Mouse (Mus musculus) G1E (cell line): Measurements from ENCODE around the gene Wfdc3. TPM values are rescaled to one million over a fixed set of nuclear protein-coding genes. Genes with fewer than 3 reads are reported as not detected.
A peak's percentile ranks its signal among the peaks of the same experiment; 100 is the strongest.
"Not testable (repeated sequence)": the region's sequence is repeated elsewhere in the genome, so short reads cannot be mapped to it uniquely, and the experiment has no call there.

Experiments used
- ATAC-seq: 2 replicates; pipeline ENCODE4 v1.8.0; 2016; ENCODE audit warnings: mild to moderate bottlenecking; ENCODE audit not compliant: insufficient number of reproducible peaks, poor library complexity, low FRiP score, severe bottlenecking; ENCODE audit errors: extremely low read depth
- DNase-seq: peaks from one replicate; pipeline ENCODE4 v3.0.0; 2012; ENCODE audit warnings: low spot score
- H3K27me3 ChIP-seq: 2 replicates; pipeline ENCODE4 v1.6.1; 2012; ENCODE audit warnings: mild to moderate bottlenecking, low read length, inconsistent platforms; ENCODE audit not compliant: insufficient read depth
- H3K36me3 ChIP-seq: replicated peaks from 2 replicates; pipeline ENCODE3; 2012; ENCODE audit warnings: mild to moderate bottlenecking, inconsistent platforms
- H3K4me1 ChIP-seq: 2 replicates; pipeline ENCODE4 v1.6.1; 2012; ENCODE audit warnings: low read depth, low read length, inconsistent platforms, mixed read lengths; ENCODE audit not compliant: insufficient read depth
- H3K4me3 ChIP-seq: 2 replicates; pipeline ENCODE4 v1.5.1; 2012; ENCODE audit warnings: low read depth, mild to moderate bottlenecking, inconsistent platforms, low read length, moderate library complexity, mixed read lengths
- H3K9me3 ChIP-seq: replicated peaks from 2 replicates; pipeline ENCODE4 v1.6.1; 2012; ENCODE audit warnings: inconsistent platforms
- CTCF ChIP-seq: IDR thresholded peaks from 2 replicates; pipeline ENCODE4 v1.5.1; 2012; ENCODE audit warnings: low read depth, low read length, inconsistent platforms, mixed read lengths
- GATA1 ChIP-seq: IDR thresholded peaks from 2 replicates; pipeline ENCODE4 v1.6.1; 2012; ENCODE audit warnings: borderline replicate concordance, low read length, inconsistent platforms, mixed read lengths
- GATA2 ChIP-seq: IDR thresholded peaks from 2 replicates; pipeline ENCODE4 v1.6.1; 2012; ENCODE audit warnings: low read depth, low read length, inconsistent platforms, borderline replicate concordance
- POLR2AphosphoS5 ChIP-seq: IDR thresholded peaks from 2 replicates; pipeline ENCODE4 v1.6.1; 2012; ENCODE audit warnings: low read depth, low read length, inconsistent platforms; ENCODE audit not compliant: insufficient replicate concordance
- TAL1 ChIP-seq: conservative IDR thresholded peaks from 2 replicates; pipeline ENCODE4 v1.6.1; 2012; ENCODE audit warnings: low read depth, low read length, inconsistent platforms, mixed read lengths
- polyA plus RNA-seq: library from polyadenylated mRNA; stranded (reverse); fragments of >175 nt; gene quantifications from 2 replicates; pipeline ENCODE4 v1.2.3, GENCODE M21; 2012
- total RNA-seq, 2 experiments: library from RNA; stranded (forward) in 1 of 2; stranded (reverse) in 1 of 2; fragments of 200-1000 nt in 1 of 2; fragments of >200 nt in 1 of 2; fragmentation: Nextera tagmentation in 1 of 2; gene quantifications; 2 replicates each; pipeline ENCODE4 v1.2.3; 2014 to 2017

Gene Wfdc3
- total and polyA plus RNA-seq, 3 experiments, result 0.03 to 2.0 (median 0.98) TPM

DNA sequence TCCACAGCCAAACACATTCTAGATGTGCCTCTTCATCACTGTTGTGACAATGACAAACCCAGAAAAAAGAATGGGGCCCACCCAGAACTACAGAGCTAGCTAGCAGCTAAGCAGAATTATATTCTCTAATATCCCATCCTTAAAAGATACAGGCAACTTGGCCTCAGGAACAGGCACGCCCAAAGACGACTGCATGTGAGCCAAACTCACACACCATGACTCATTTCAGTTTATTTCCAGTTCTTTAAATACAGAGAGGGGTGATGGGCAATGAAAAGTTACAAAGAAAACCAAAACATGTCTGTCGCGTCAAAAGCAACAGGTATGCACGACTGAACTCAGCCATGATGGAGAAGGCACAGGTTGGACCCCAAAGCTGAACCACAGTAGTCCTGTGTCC, 10.3 kb downstream of the Wfdc3 start:
- H3K36me3 ChIP-seq, result no peaks in the 10 kb centered on the region
- H3K27me3 ChIP-seq, result peaks cover 21% of the 10 kb centered on the region
- TF ChIP-seq POLR2AphosphoS5 (no peak), CTCF (no peak), GATA2 (no peak), TAL1 (no peak), GATA1 (no peak)
- H3K9me3 ChIP-seq, result no peaks in the 10 kb centered on the region
- no peak for ATAC-seq
- H3K4me3 ChIP-seq, result no peak overlapping the region
- no peak for DNase-seq
- no peaks in the 10 kb centered on the region for H3K4me1 ChIP-seq

DNA sequence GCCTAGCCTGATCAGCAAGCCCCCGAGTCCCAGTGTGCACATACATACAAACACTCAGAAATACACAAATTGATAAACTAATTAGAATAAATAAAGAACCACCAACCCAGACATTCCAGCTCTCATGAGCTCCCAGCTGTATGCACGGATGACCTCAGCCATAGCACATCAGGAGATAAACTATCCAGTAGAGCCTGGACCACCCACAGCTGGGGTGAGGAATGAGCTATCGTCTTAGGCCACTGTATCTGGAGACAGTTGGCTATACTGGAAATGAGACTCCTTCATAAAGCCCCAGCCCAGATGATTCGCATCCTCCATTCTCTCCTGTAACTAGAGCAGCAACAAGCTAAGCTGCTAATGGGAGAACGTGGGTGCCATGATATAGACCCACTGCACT, 10.9 kb downstream of the Wfdc3 start:
- Histone ChIP-seq H3K27me3 (peaks cover 17% of the 10 kb centered on the region), H3K4me3 (no peak overlapping the region), H3K36me3 (no peaks in the 10 kb centered on the region), H3K4me1 (no peaks in the 10 kb centered on the region), H3K9me3 (no peaks in the 10 kb centered on the region)
- TF ChIP-seq TAL1, result no peak
- no peak for TF ChIP-seq POLR2AphosphoS5
- TF ChIP-seq CTCF, result no peak
- no peak for TF ChIP-seq GATA2
- TF ChIP-seq GATA1, result no peak
- DNase-seq (no peak), ATAC-seq (no peak)

DNA sequence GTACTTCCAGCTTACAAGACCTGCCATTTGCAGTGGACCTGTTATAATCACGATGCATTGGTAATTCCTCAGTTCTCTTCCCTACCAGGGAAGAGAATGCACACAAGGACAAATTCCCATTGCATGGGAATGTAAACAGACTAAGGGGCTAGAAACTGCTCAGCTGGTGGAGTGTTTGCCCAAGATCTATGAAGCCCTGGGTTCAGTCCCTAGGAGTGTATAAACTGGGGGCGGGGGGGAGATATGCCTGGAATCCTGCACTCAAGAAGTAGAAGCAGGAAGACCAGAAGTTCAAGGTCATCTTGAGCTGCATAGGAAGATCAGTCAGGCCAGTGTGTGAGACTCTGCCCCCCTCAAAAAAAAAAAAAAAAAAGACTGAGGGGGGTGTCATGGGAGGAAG, 12.5 kb downstream of the Wfdc3 start:
- Histone ChIP-seq H3K9me3 (no peaks in the 10 kb centered on the region), H3K4me1 (no peaks in the 10 kb centered on the region), H3K4me3 (no peak overlapping the region), H3K27me3 (peaks cover 16% of the 10 kb centered on the region), H3K36me3 (no peaks in the 10 kb centered on the region)
- ATAC-seq (no peak), DNase-seq (no peak)
- TF ChIP-seq GATA1 (no peak), CTCF (no peak), GATA2 (no peak), TAL1 (no peak), POLR2AphosphoS5 (no peak)

- ATAC-seq (no peak), DNase-seq (no peak)
- H3K27me3 ChIP-seq, result peaks cover 16% of the 10 kb centered on the region
- no peaks in the 10 kb centered on the region for H3K4me1 ChIP-seq
- H3K9me3 ChIP-seq, result no peaks in the 10 kb centered on the region
- no peak overlapping the region for H3K4me3 ChIP-seq
- no peaks in the 10 kb centered on the region for H3K36me3 ChIP-seq
- TF ChIP-seq TAL1, result no peak
- no peak for TF ChIP-seq GATA2
- no peak for TF ChIP-seq CTCF
- no peak for TF ChIP-seq GATA1
- no peak for TF ChIP-seq POLR2AphosphoS5
Observed at GRCm38 (mm10) chr2:164731719-164732118, 14.0 kb downstream of the Wfdc3 start.

DNA sequence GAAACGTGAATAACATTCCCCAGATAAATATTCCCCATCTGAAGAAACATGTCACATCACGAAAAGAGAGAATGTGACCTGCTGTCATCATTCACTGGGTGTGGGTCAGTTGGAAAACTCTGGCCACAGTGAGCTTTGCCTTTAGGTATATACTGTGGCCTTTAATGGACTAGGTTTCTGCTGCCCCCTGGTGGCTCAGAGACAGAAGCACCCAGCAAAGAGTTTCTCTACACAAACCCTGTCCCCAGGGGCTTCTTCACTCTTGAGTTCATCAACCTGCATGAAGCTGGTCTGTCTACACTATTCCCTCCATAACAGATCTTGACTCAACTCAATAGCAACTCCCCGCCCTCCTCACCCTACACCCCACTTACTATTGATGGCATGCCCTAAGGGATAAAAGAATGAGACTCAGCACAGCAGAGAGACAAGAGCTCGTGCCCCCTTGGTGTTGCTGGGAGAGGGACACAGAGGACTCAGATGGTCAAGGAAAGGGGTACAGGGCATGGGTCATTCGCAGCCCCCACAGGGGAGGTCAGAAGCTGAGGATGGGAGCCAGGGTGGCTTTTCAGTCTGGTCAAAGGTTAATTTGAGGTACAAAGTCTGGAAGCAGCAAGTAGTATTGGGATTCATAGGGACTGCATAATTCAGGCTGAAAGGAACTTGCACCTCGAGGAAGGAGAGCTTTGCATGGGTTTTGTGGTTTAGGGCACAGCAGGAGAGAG, 19.7 kb downstream of the Wfdc3 start:
- H3K36me3 ChIP-seq, result no peaks in the 10 kb centered on the region
- H3K27me3 ChIP-seq, result peaks cover 3% of the 10 kb centered on the region
- DNase-seq, result peak; percentile 40
- no peak for TF ChIP-seq POLR2AphosphoS5
- no peak for TF ChIP-seq GATA2
- TF ChIP-seq GATA1, result no peak
- TF ChIP-seq TAL1, result no peak
- TF ChIP-seq CTCF, result no peak
- 0 out of 2 replicates have a peak, but pooled peaks have one; percentile 34 for ATAC-seq
- no peaks in the 10 kb centered on the region for H3K4me1 ChIP-seq
- no peak overlapping the region for H3K4me3 ChIP-seq
- no peaks in the 10 kb centered on the region for H3K9me3 ChIP-seq

GRCm38 (mm10) chr2:164723276-164723675, 22.5 kb downstream of the Wfdc3 start:
- ATAC-seq, result no peak
- TF ChIP-seq TAL1 (no peak), GATA1 (no peak), GATA2 (no peak), POLR2AphosphoS5 (no peak), CTCF (no peak)
- no peaks in the 10 kb centered on the region for H3K36me3 ChIP-seq
- no peaks in the 10 kb centered on the region for H3K4me1 ChIP-seq
- peaks cover 3% of the 10 kb centered on the region for H3K27me3 ChIP-seq
- DNase-seq, result no peak
- H3K9me3 ChIP-seq, result no peaks in the 10 kb centered on the region
- H3K4me3 ChIP-seq, result no peak overlapping the region

DNA sequence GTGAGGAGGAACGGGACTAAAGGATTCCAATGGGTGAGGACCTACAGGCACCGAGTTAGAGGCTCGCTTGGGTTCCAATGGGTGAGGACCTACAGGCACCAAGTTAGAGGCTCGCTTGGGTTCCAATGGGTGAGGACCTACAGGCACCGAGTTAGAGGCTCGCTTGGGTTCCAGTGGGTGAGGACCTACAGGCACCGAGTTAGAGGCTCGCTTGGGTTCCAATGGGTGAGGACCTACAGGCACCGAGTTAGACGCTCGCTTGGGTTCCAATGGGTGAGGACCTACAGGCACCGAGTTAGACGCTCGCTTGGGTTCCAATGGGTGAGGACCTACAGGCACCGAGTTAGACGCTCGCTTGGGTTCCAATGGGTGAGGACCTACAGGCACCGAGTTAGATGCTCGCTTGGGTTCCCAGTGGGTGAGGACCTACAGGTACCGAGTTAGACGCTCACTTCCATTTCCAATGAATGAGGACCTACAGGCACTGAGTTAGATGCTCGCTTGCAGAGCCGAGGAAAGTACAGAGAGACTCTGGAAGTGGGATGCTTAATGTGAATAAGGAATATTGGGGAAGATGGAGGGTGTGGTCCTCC, 29.4 kb downstream of the Wfdc3 start:
- not testable (repeated sequence) for ATAC-seq, H3K4me3 ChIP-seq, H3K36me3 ChIP-seq, DNase-seq, H3K9me3 ChIP-seq, H3K4me1 ChIP-seq, H3K27me3 ChIP-seq
